Mouse (Mus musculus) kidney, postnatal 0 days (tissue): ENCODE measurements at regions not wholly inside any gene's neighbourhood (a gene's known extent, or its start where the extent isn't known, plus 50 kb on each side); places are given as distances from the start of the nearest gene placed in this dataset.
"Not testable (repeated sequence)": the region's sequence is repeated elsewhere in the genome, so short reads cannot be mapped to it uniquely, and the experiment has no call there.

Experiments used
- ATAC-seq: fragments of 200-750 bp; cut with Nextera tagmentation; replicated peaks from 2 replicates; pipeline ENCODE4 v1.8.0; 2017; ENCODE audit warnings: low read depth, moderate number of reproducible peaks, moderate TSS enrichment, moderate library complexity; ENCODE audit not compliant: low FRiP score
- DNase-seq: peaks from one replicate; pipeline ENCODE4 v3.0.0-alpha.2; 2016; ENCODE audit warnings: low spot score
- H3K27ac ChIP-seq: fragments of 300-500 bp; sonication (generic); 2 replicates; pipeline ENCODE4 v1.5.1; 2014; ENCODE audit warnings: mild to moderate bottlenecking
- H3K27me3 ChIP-seq: fragments of 300-500 bp; sonication (generic); 2 replicates; pipeline ENCODE4 v1.6.1; 2014; ENCODE audit warnings: low read length, mixed read lengths; ENCODE audit not compliant: insufficient read depth
- H3K36me3 ChIP-seq: fragments of 300-500 bp; sonication (generic); 2 replicates; pipeline ENCODE4 v1.6.1; 2014; ENCODE audit warnings: low read length, mixed read lengths; ENCODE audit not compliant: insufficient read depth
- H3K4me1 ChIP-seq: fragments of 300-500 bp; sonication (generic); replicated peaks from 2 replicates; pipeline ENCODE4 v1.6.1; 2014; ENCODE audit warnings: antibody characterized with exemption, low read length, mixed read lengths; ENCODE audit not compliant: insufficient read depth
- H3K4me2 ChIP-seq: fragments of 300-500 bp; sonication (generic); 2 replicates; pipeline ENCODE4 v1.6.1; 2014; ENCODE audit warnings: mild to moderate bottlenecking, low read length, moderate library complexity, mixed read lengths
- H3K4me3 ChIP-seq: fragments of 300-500 bp; sonication (generic); replicated peaks from 2 replicates; pipeline ENCODE4 v1.5.1; 2014; ENCODE audit warnings: low read depth, low read length
- H3K9ac ChIP-seq: fragments of 300-500 bp; sonication (generic); 2 replicates; pipeline ENCODE4 v1.6.1; 2014; ENCODE audit warnings: low read depth, low read length
- H3K9me3 ChIP-seq: fragments of 300-500 bp; sonication (generic); replicated peaks from 2 replicates; pipeline ENCODE4 v1.6.1; 2016; ENCODE audit warnings: low read length, inconsistent platforms, mixed read lengths
- CTCF ChIP-seq: IDR thresholded peaks from 2 replicates; pipeline ENCODE4 v1.5.1; 2016; ENCODE audit warnings: antibody characterized with exemption, low read depth, mild to moderate bottlenecking, moderate library complexity
- WGBS: fragments of 180-500 bp; shearing (Covaris S2); extraction: QIAGEN DNeasy Blood & Tissue Kit; methylation state at CpG from one replicate; pipeline ENCODE4 v1.1.7; 2014; 5-methylcytosine and 5-hydroxymethylcytosine counted together

GRCm38 (mm10) chr16:12826222-12826621 is 283.3 kb upstream of the Ercc4 start:
- ATAC-seq (no peak), DNase-seq (peak; percentile 21)
- H3K4me3 ChIP-seq: no peak overlapping the region
- H3K9ac ChIP-seq: no peak overlapping the region
- TF ChIP-seq CTCF: peak; percentile 67
- no peak overlapping the region for H3K4me2 ChIP-seq
- no peak overlapping the region for H3K27ac ChIP-seq
- 56% methylated on average over 8 of the region's 8 CpGs for WGBS
- no peaks in the 10 kb centered on the region for H3K36me3 ChIP-seq
- no peaks in the 10 kb centered on the region for H3K27me3 ChIP-seq
- H3K4me1 ChIP-seq: no peaks in the 10 kb centered on the region
- no peaks in the 10 kb centered on the region for H3K9me3 ChIP-seq

- H3K9ac ChIP-seq, DNase-seq, ATAC-seq, H3K4me3 ChIP-seq, H3K27me3 ChIP-seq, H3K4me1 ChIP-seq, H3K9me3 ChIP-seq, H3K36me3 ChIP-seq, H3K27ac ChIP-seq, H3K4me2 ChIP-seq: not testable (repeated sequence)
- 67% methylated on average over 1 of the region's 1 CpGs for WGBS
Observed at GRCm38 (mm10) chr16:12831308-12831707, 278.2 kb upstream of the Ercc4 start.

GRCm38 (mm10) chr16:12856356-12856755 is 253.1 kb upstream of the Ercc4 start:
- no peak for ATAC-seq
- no peaks in the 10 kb centered on the region for H3K4me1 ChIP-seq

GRCm38 (mm10) chr16:12859714-12860355 is 249.6 kb upstream of the Ercc4 start:
- DNase-seq: no peak
- Histone ChIP-seq H3K27ac (no peak overlapping the region), H3K4me1 (no peaks in the 10 kb centered on the region), H3K9me3 (no peaks in the 10 kb centered on the region), H3K27me3 (no peaks in the 10 kb centered on the region), H3K36me3 (no peaks in the 10 kb centered on the region), H3K4me2 (no peak overlapping the region), H3K9ac (no peak overlapping the region), H3K4me3 (no peak overlapping the region)
- ATAC-seq: no peak
- no peak for TF ChIP-seq CTCF
- 79% methylated on average over 5 of the region's 5 CpGs for WGBS

More at GRCm38 (mm10) chr16:12856356-12856755, 253.1 kb upstream of the Ercc4 start:
- Histone ChIP-seq H3K4me2 (no peak overlapping the region), H3K27me3 (no peaks in the 10 kb centered on the region), H3K4me3 (no peak overlapping the region), H3K9me3 (no peaks in the 10 kb centered on the region), H3K9ac (no peak overlapping the region), H3K36me3 (no peaks in the 10 kb centered on the region), H3K27ac (no peak overlapping the region)
- DNase-seq: no peak
- TF ChIP-seq CTCF: no peak
- WGBS: 79% methylated on average over 1 of the region's 1 CpGs

GRCm38 (mm10) chr16:12862561-12862960 is 246.9 kb upstream of the Ercc4 start:
- H3K9me3 ChIP-seq: no peaks in the 10 kb centered on the region
- no peaks in the 10 kb centered on the region for H3K36me3 ChIP-seq
- DNase-seq (no peak), ATAC-seq (no peak)
- no peaks in the 10 kb centered on the region for H3K4me1 ChIP-seq
- WGBS: 73% methylated on average over 5 of the region's 5 CpGs
- no peak overlapping the region for H3K4me2 ChIP-seq
- H3K27ac ChIP-seq: no peak overlapping the region
- no peak for TF ChIP-seq CTCF
- H3K9ac ChIP-seq: no peak overlapping the region
- no peak overlapping the region for H3K4me3 ChIP-seq
- H3K27me3 ChIP-seq: no peaks in the 10 kb centered on the region

- not testable (repeated sequence) for H3K36me3 ChIP-seq, ATAC-seq, H3K4me1 ChIP-seq, H3K9ac ChIP-seq, H3K27ac ChIP-seq, H3K4me3 ChIP-seq, H3K9me3 ChIP-seq, H3K27me3 ChIP-seq, H3K4me2 ChIP-seq, DNase-seq
- 83% methylated on average over 5 of the region's 5 CpGs for WGBS
Observed at GRCm38 (mm10) chr16:12878326-12878725, 231.2 kb upstream of the Ercc4 start.

- no peak for DNase-seq
- H3K9me3 ChIP-seq: no peaks in the 10 kb centered on the region
- WGBS: 86% methylated on average over 8 of the region's 8 CpGs
- no peak overlapping the region for H3K4me2 ChIP-seq
- ATAC-seq: no peak
- H3K4me1 ChIP-seq: no peaks in the 10 kb centered on the region
- no peak for TF ChIP-seq CTCF
- H3K36me3 ChIP-seq: no peaks in the 10 kb centered on the region
- no peak overlapping the region for H3K27ac ChIP-seq
- no peak overlapping the region for H3K4me3 ChIP-seq
- H3K27me3 ChIP-seq: no peaks in the 10 kb centered on the region
- no peak overlapping the region for H3K9ac ChIP-seq
Observed at GRCm38 (mm10) chr16:12880011-12880410, 229.5 kb upstream of the Ercc4 start.
